Mouse (Mus musculus): ENCODE results near the gene Zfp735. TPM values are rescaled to one million over a fixed set of nuclear protein-coding genes. Genes with fewer than 3 reads are reported as not detected.

Zfp735 gene
- not detected in 2 replicates for polyA plus RNA-seq (2015; fragmentation: Nextera tagmentation; extraction: Ambion mirVana)

- no peaks in the 10 kb centered on the region for H3K4me1 ChIP-seq (ENCODE audit: insufficient read depth)
- no peaks in the 10 kb centered on the region for H3K9me3 ChIP-seq (ENCODE audit: low read length)
- TF ChIP-seq EP300 (IDR thresholded peaks at IDR 0.05; ENCODE audit: low read depth) (no peak), CTCF (IDR thresholded peaks at IDR 0.05; ENCODE audit: low read depth) (no peak)
- no peak within 1 kb of the TSS for H3K9ac ChIP-seq (replicated peaks)
- H3K36me3 ChIP-seq (replicated peaks; ENCODE audit: insufficient read depth, low read length) = no peaks in the 10 kb centered on the region
- H3K4me2 ChIP-seq (ENCODE audit: low read depth, low read length) = no peak within 1 kb of the TSS
- H3K4me3 ChIP-seq (ENCODE audit: low read depth, low read length) = no peak within 1 kb of the TSS
- WGBS (ENCODE audit: insufficient replicate concordance) = 65% methylated on average over 2 of the region's 2 CpGs
- H3K27me3 ChIP-seq (ENCODE audit: insufficient read depth, low read length) = no peaks in the 10 kb centered on the region
- ATAC-seq (no peak), DNase-seq (no peak)
- H3K27ac ChIP-seq (ENCODE audit: low read depth) = no peak within 1 kb of the TSS
These were observed at the start of gene Zfp735 for GRCm38 (mm10) chr11:73688478-73688877. TSS of gene Zfp735 (plus strand) at chr11:73688778.

- H3K9ac ChIP-seq (replicated peaks) = no peak overlapping the region
- no peak for ATAC-seq
- H3K4me2 ChIP-seq (ENCODE audit: low read depth, low read length) = no peak overlapping the region
- no peaks in the 10 kb centered on the region for H3K27me3 ChIP-seq (ENCODE audit: insufficient read depth, low read length)
- no peaks in the 10 kb centered on the region for H3K36me3 ChIP-seq (replicated peaks; ENCODE audit: insufficient read depth, low read length)
- no peaks in the 10 kb centered on the region for H3K9me3 ChIP-seq (ENCODE audit: low read length)
- H3K4me3 ChIP-seq (ENCODE audit: low read depth, low read length) = no peak overlapping the region
- DNase-seq = no peak
- no peaks in the 10 kb centered on the region for H3K4me1 ChIP-seq (ENCODE audit: insufficient read depth)
- TF ChIP-seq EP300 (IDR thresholded peaks at IDR 0.05; ENCODE audit: low read depth) (no peak), CTCF (IDR thresholded peaks at IDR 0.05; ENCODE audit: low read depth) (no peak)
- no peak overlapping the region for H3K27ac ChIP-seq (ENCODE audit: low read depth)
These were observed 70.5 kb downstream of the Zfp735 start for GRCm38 (mm10) chr11:73759115-73759514.

Other genes with a start within 250 kb of the Zfp735 start
- not detected in 2 replicates for gene Olfr380, start 231.3 kb upstream of the Zfp735 start, polyA plus RNA-seq (2015; fragmentation: Nextera tagmentation; extraction: Ambion mirVana)
- not detected in 2 replicates for gene Olfr381, start 197.2 kb upstream of the Zfp735 start, polyA plus RNA-seq (2015; fragmentation: Nextera tagmentation; extraction: Ambion mirVana)
- gene Olfr382, start 171.6 kb upstream of the Zfp735 start, polyA plus RNA-seq (2015; fragmentation: Nextera tagmentation; extraction: Ambion mirVana) = not detected in 2 replicates
- not detected in 2 replicates for gene Olfr385, start 95.8 kb upstream of the Zfp735 start, polyA plus RNA-seq (2015; fragmentation: Nextera tagmentation; extraction: Ambion mirVana)
- gene Olfr384, start 90.2 kb upstream of the Zfp735 start, polyA plus RNA-seq (2015; fragmentation: Nextera tagmentation; extraction: Ambion mirVana) = not detected in 2 replicates
- gene Olfr389, start 91.9 kb downstream of the Zfp735 start, polyA plus RNA-seq (2015; fragmentation: Nextera tagmentation; extraction: Ambion mirVana) = not detected in 2 replicates
- gene Olfr390, start 94.2 kb downstream of the Zfp735 start, polyA plus RNA-seq (2015; fragmentation: Nextera tagmentation; extraction: Ambion mirVana) = not detected in 2 replicates
- gene Olfr391-ps, start 114.3 kb downstream of the Zfp735 start, polyA plus RNA-seq (2015; fragmentation: Nextera tagmentation; extraction: Ambion mirVana) = not detected in 2 replicates
- gene Olfr392, start 128.3 kb downstream of the Zfp735 start, polyA plus RNA-seq (2015; fragmentation: Nextera tagmentation; extraction: Ambion mirVana) = not detected in 2 replicates
- not detected in 2 replicates for gene Olfr393, start 162.7 kb downstream of the Zfp735 start, polyA plus RNA-seq (2015; fragmentation: Nextera tagmentation; extraction: Ambion mirVana)
- not detected in 2 replicates for gene Olfr394, start 202.0 kb downstream of the Zfp735 start, polyA plus RNA-seq (2015; fragmentation: Nextera tagmentation; extraction: Ambion mirVana)
- gene Olfr395, start 220.5 kb downstream of the Zfp735 start, polyA plus RNA-seq (2015; fragmentation: Nextera tagmentation; extraction: Ambion mirVana) = not detected in 2 replicates
- gene Olfr23, start 247.9 kb downstream of the Zfp735 start, polyA plus RNA-seq (2015; fragmentation: Nextera tagmentation; extraction: Ambion mirVana) = not detected in 2 replicates